Mouse (Mus musculus) megakaryocyte progenitor cell, adult 5-6 weeks (primary cell): ENCODE results near the gene Hnrnpul1. TPM values are rescaled to one million over a fixed set of nuclear protein-coding genes. Genes with fewer than 3 reads are reported as not detected.

ENCODE experiments used
- ATAC-seq: replicated peaks from 2 replicates; pipeline ENCODE4 v1.8.0; 2016; ENCODE audit warnings: mild to moderate bottlenecking, moderate TSS enrichment, inconsistent platforms; ENCODE audit not compliant: poor library complexity
- total RNA-seq, 2 experiments: library from RNA; stranded (forward) in 1 of 2; stranded (reverse) in 1 of 2; fragments of 157-497, 149-512 nt in 1 of 2; fragments of 200-1000 nt in 1 of 2; gene quantifications; 2 replicates each; pipeline versions ENCODE4 v1.2.3 to v1.2.4; 2015 to 2017

The Hnrnpul1 gene
- total RNA-seq, 2 experiments from 2014 or later: 126 to 132 TPM

- peak; percentile 25 for ATAC-seq
These were observed 32.8 kb downstream of the Hnrnpul1 start for GRCm38 (mm10) chr7:25721776-25722175.

- no peak for ATAC-seq
These were observed 33.8 kb downstream of the Hnrnpul1 start for GRCm38 (mm10) chr7:25720760-25721159.

- ATAC-seq: peak; percentile 49
These were observed 34.6 kb downstream of the Hnrnpul1 start for GRCm38 (mm10) chr7:25719761-25720610.

- ATAC-seq: peak; percentile 67
These were observed 35.7 kb downstream of the Hnrnpul1 start, which contains the start of gene Ccdc97 for GRCm38 (mm10) chr7:25718788-25719417. Gene Ccdc97, minus strand, starts transcription at chr7:25719088.

- ATAC-seq: no peak
These were observed 37.1 kb downstream of the Hnrnpul1 start for GRCm38 (mm10) chr7:25717478-25717877.

- ATAC-seq: no peak
These were observed 38.8 kb downstream of the Hnrnpul1 start for GRCm38 (mm10) chr7:25715731-25716271.

GRCm38 (mm10) chr7:25714581-25714980, 40.0 kb downstream of the Hnrnpul1 start:
- no peak for ATAC-seq

- no peak for ATAC-seq
These were observed 41.8 kb downstream of the Hnrnpul1 start for GRCm38 (mm10) chr7:25712801-25713200.

- ATAC-seq: peak; percentile 57
These were observed 42.8 kb downstream of the Hnrnpul1 start for GRCm38 (mm10) chr7:25711731-25712197.

- ATAC-seq: no peak
These were observed 43.4 kb downstream of the Hnrnpul1 start for GRCm38 (mm10) chr7:25711165-25711564.

GRCm38 (mm10) chr7:25710519-25711130, 43.9 kb downstream of the Hnrnpul1 start:
- ATAC-seq: no peak

- ATAC-seq: 0 out of 2 replicates have a peak, but pooled peaks have one; percentile 2
These were observed 44.6 kb downstream of the Hnrnpul1 start for GRCm38 (mm10) chr7:25709961-25710360.

GRCm38 (mm10) chr7:25707581-25708292, 46.8 kb downstream of the Hnrnpul1 start:
- no peak for ATAC-seq

- ATAC-seq: peak; percentile 46
These were observed 47.9 kb downstream of the Hnrnpul1 start for GRCm38 (mm10) chr7:25706578-25707170.

GRCm38 (mm10) chr7:25705801-25706251, 48.7 kb downstream of the Hnrnpul1 start:
- ATAC-seq: peak; percentile 5; the same call in 1 of the 2 replicates

- ATAC-seq: no peak
These were observed 49.7 kb downstream of the Hnrnpul1 start for GRCm38 (mm10) chr7:25704716-25705364.

- no peak for ATAC-seq
These were observed 50.6 kb downstream of the Hnrnpul1 start for GRCm38 (mm10) chr7:25703793-25704494.

GRCm38 (mm10) chr7:25702350-25702749, 52.2 kb downstream of the Hnrnpul1 start:
- ATAC-seq: no peak

GRCm38 (mm10) chr7:25700732-25701131, 53.8 kb downstream of the Hnrnpul1 start:
- ATAC-seq: no peak
